Mouse (Mus musculus) gastrocnemius, postnatal 10 days (tissue): ENCODE results near the gene Cyp26c1. TPM values are rescaled to one million over a fixed set of nuclear protein-coding genes. Genes with fewer than 3 reads are reported as not detected.

Experiments used
- DNase-seq: peaks from one replicate; pipeline ENCODE4 v3.0.0; 2021; ENCODE audit warnings: mixed read lengths
- long read RNA-seq, 2 experiments: library from polyadenylated mRNA; stranded (forward); transcript quantifications; one replicate each; pipeline ENCODE4 v2.0.0; 2021
- total RNA-seq, 2 experiments: library from RNA; stranded (reverse); gene quantifications; 2 replicates each; pipeline ENCODE4 v1.2.3; 2021

Gene Cyp26c1
- total RNA-seq = under 1 TPM in 1 of 2 experiments, not detected in 1; 0.20 TPM
- long read RNA-seq, experiment 1 = 0 reads
- long read RNA-seq, experiment 2 = 0 reads

DNA sequence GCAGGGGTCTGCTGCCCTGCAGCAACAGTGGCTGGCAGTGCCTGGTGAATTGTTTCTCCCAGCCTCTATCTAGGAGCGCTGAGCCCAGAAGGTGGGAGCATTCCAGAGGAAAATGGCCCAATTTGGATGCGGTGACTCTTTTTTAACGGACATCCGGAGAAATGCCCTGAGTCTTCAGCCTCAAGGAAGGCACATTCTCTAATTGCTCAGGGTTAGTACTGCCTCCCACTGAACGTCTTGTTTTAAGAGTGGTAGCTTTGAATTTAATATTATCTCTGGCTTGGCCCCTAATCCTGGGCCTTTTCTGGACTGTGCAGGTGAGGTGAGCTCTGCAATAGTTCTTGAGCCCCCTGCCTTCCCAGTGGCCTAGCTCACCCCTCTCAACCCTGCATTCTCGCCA is at the start of gene Cyp26c1:
Gene Cyp26c1, plus strand, starts transcription at position 301 of the 400 bp plus-strand sequence.
- DNase-seq = no peak

- no peak for DNase-seq
These were observed 37.4 kb upstream of the Cyp26c1 start for GRCm38 (mm10) chr19:37647994-37648393.

GRCm38 (mm10) chr19:37650526-37650925 is 34.9 kb upstream of the Cyp26c1 start:
- no peak for DNase-seq

DNA sequence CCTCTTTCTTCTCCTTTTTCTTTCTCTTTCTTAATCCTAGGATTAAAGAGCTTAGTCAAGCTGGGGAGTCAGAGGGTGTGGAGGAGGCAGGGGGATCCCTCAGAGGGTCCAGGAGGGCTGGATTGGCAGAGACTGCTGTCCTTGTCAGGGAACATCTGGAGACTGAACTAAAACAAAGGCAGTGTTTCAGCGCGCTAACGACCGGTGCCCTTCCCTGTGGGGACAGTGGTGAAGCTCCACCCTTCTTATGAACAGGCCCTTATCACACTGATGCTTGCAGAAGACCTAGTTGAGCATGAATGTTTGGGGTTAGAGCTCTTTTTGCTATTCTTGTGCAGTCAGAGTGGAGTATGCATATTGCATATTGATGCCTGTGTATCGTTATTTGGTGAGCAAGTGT is 31.4 kb upstream of the Cyp26c1 start:
- no peak for DNase-seq

DNA sequence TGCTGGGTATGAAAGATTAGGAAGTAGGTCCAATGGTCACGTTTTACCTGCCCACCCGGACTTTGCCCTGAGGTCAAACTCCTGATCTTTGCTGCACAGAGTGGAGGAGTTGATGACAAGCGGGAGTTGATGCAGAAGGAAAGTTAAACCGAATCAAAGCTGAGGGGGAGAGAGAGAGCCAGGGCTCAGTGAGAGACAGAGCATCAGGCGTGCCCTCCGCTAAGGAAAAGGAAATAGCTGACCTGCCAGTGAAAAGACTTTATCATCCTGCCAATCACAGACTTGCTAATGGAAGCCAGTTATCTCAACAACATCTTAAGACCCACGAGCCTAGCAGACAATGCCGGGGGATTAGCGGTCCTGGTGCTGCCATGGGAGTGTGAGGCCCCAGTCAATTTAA is 28.9 kb upstream of the Cyp26c1 start:
- no peak for DNase-seq

DNA sequence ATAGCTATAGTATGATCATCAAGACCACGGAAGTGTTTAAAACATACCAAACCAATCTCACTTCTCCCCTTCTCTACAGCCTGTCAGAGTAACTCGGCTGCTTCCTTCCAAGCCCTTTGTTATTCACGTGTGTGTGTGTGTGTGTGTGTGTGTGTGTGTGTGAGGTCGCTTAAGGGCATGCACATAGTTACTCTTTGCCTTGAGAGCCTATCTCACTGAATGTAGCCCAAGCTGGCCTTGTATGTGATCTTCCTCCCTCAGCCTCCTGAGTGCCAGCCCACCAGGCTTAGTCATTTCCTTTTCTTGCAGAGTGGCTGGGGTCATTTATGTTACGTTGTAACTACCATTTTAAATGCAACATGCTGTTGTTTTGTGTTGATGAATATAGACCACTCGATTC is 20.1 kb upstream of the Cyp26c1 start:
- no peak for DNase-seq

GRCm38 (mm10) chr19:37667855-37668594 is 17.4 kb upstream of the Cyp26c1 start:
- DNase-seq = no peak

- DNase-seq = no peak
These were observed 16.7 kb upstream of the Cyp26c1 start for GRCm38 (mm10) chr19:37668657-37669056.

DNA sequence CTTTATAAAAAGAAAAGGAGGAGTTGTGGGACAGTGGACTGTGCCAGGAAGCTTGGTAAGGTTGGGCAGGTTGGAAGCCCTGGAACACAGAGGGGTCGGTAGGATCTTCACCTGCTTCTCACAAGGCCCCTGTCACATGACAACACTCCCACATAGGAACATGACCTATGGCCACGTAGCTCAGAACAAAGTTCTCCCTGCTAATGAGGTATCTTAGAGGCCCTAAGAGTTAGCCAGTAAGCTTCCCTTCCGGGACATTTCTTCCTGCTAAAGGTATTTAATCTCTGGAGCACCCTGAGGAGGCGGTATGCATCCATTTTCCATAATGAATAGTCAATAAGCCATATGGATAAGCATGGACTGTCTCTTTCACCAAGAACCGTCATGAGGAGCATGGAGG is 15.9 kb upstream of the Cyp26c1 start:
- DNase-seq = no peak

GRCm38 (mm10) chr19:37673393-37673792 is 12.0 kb upstream of the Cyp26c1 start:
- DNase-seq = no peak

DNA sequence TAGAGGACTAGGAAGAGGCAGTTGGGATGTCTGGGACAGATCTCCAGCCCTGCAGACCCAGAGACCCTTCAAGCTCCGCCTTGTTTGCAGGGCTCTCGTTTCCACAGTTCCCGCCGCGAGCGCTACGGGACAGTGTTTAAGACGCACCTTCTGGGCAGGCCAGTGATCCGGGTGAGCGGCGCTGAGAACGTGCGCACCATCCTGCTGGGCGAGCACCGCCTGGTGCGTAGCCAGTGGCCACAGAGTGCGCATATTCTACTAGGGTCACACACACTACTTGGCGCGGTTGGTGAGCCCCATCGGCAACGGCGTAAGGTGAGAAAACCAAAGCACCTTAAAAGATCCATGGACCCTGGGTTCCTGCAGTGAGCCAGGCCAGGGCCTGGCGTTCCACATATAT is 966 bp downstream of the Cyp26c1 start:
- no peak for DNase-seq

- DNase-seq = no peak
These were observed 1.8 kb downstream of the Cyp26c1 start for GRCm38 (mm10) chr19:37686941-37687850.

DNA sequence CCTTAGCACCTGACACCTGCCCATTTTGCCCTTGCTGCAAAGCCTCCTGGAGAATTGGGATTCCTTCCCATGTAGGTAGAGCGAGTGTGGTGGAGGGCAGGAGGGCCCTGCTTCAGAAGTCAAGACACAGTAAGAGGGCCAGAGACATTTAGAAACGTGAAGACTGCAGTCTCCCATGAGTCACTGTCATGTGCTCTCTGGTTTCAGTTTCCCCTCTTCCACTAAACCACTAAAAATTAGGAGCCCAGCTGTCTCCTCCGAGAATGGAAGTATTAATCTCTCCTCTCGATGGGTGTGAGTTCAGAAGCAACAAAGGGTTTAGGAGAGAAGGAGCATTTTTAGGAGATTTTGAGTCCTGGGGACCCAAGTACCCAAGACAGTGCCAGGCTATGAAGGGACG is 4.1 kb downstream of the Cyp26c1 start:
- DNase-seq = no peak

DNA sequence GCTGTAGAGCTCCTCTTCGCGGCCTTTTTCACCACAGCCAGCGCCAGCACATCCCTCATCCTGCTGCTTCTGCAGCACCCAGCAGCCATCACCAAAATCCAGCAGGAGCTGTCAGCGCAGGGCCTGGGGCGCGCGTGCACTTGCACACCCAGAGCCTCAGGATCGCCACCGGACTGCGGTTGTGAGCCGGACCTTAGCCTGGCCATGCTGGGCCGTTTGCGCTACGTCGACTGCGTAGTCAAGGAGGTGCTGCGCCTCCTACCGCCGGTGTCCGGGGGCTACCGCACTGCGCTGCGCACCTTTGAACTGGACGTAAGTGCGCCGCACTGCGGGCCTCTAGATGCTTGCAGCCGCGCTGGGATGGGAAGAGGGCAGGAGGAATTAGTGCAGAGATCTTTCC is 5.3 kb downstream of the Cyp26c1 start:
- peak; percentile 15 for DNase-seq

GRCm38 (mm10) chr19:37692879-37693278 is 7.5 kb downstream of the Cyp26c1 start:
- peak; percentile 31 for DNase-seq

- DNase-seq = no peak
These were observed 9.8 kb downstream of the Cyp26c1 start for GRCm38 (mm10) chr19:37695146-37695545.

- no peak for DNase-seq
These were observed 10.6 kb downstream of the Cyp26c1 start for GRCm38 (mm10) chr19:37695762-37696602.

GRCm38 (mm10) chr19:37696603-37697334 is 11.4 kb downstream of the Cyp26c1 start:
- no peak for DNase-seq

- no peak for DNase-seq
These were observed 11.9 kb downstream of the Cyp26c1 start for GRCm38 (mm10) chr19:37697335-37697636.

GRCm38 (mm10) chr19:37697651-37698272 is 12.4 kb downstream of the Cyp26c1 start, which contains the start of gene Cyp26a1:
Gene Cyp26a1 (plus strand): TSS chr19:37697798.
- DNase-seq = no peak
